Comparison of ENCODE assay signal across 14 mouse cellular contexts in genomic region chr19:10015442-10015841, GRCm38 (mm10). TPM values are rescaled to one million over a fixed set of nuclear protein-coding genes. Genes with fewer than 3 reads are reported as not detected.
A peak's percentile ranks its signal among the peaks of the same experiment; 100 is the strongest.
DNase-seq lines count a peak whose midpoint lies in the region; ATAC-seq and TF ChIP-seq lines count a peak whose summit lies in the region.
"Had no signal": no experiment of that assay in that cellular context is flagged by ENCODE, and none has a peak within 500 bp of the region (broad histone marks: within the 10 kb centered on the region; RNA-seq: fewer than 3 reads in every experiment).

No protein-coding gene starts in this region.

- no peaks in the 10 kb centered on the region for H3K27me3 ChIP-seq in kidney, embryonic 15.5 days
- H3K27me3 ChIP-seq in embryonic facial prominence, embryonic 10.5 days (replicated peaks; ENCODE audit: low read depth, poor library complexity, severe bottlenecking), result peaks cover 6% of the 10 kb centered on the region; the same call in 1 of the 2 replicates
- H3K27me3 ChIP-seq in intestine, postnatal 0 days (replicated peaks; ENCODE audit: control insufficient read depth, insufficient read depth, low read length), result no peaks in the 10 kb centered on the region
- no peaks in the 10 kb centered on the region for H3K27me3 ChIP-seq in liver, embryonic 16.5 days (ENCODE audit: control insufficient read depth, insufficient read depth, low read depth, low read length)
- H3K27me3 ChIP-seq: midbrain, embryonic 15.5 days had no signal

- ATAC-seq in kidney, embryonic 15.5 days (replicated peaks; ENCODE audit: low FRiP score), result no peak
- ATAC-seq in intestine, postnatal 0 days, result no peak
- ATAC-seq in liver, embryonic 16.5 days (ENCODE audit: low read depth), result no peak
- ATAC-seq: midbrain, embryonic 15.5 days had no signal

- no peak overlapping the region for H3K4me2 ChIP-seq in kidney, embryonic 15.5 days
- H3K4me2 ChIP-seq in intestine, postnatal 0 days (replicated peaks; ENCODE audit: low read depth), result peak overlapping the region; percentile 63
- H3K4me2 ChIP-seq in liver, embryonic 16.5 days (ENCODE audit: low read depth, low read length), result peak overlapping the region; percentile 96
- H3K4me2 ChIP-seq: hindbrain, embryonic 14.5 days; midbrain, embryonic 15.5 days; neural tube, embryonic 12.5 days had no signal

- TF ChIP-seq CTCF in intestine, postnatal 0 days (IDR thresholded peaks at IDR 0.05; ENCODE audit: low read depth), result no peak

- DNase-seq in kidney, adult 8-10 months, result no peak
- no peak for DNase-seq in embryonic facial prominence, embryonic 10.5 days (ENCODE audit: low spot score)
- DNase-seq in urinary bladder, postnatal 10 days (ENCODE audit: low spot score), result no peak
- no peak for DNase-seq in right cerebral cortex, postnatal 14 days
- DNase-seq: layer of hippocampus, adult 9-11 months; lung, postnatal 4 days; thymus, postnatal 36 days had no signal

- peak overlapping the region; percentile 3; the same call in 1 of the 2 replicates for H3K27ac ChIP-seq in kidney, embryonic 15.5 days
- H3K27ac ChIP-seq in embryonic facial prominence, embryonic 10.5 days (replicated peaks), result peak overlapping the region; percentile 91
- no peak overlapping the region for H3K27ac ChIP-seq in intestine, postnatal 0 days (ENCODE audit: low read depth, low read length)
- peak overlapping the region; percentile 98 for H3K27ac ChIP-seq in liver, embryonic 16.5 days (ENCODE audit: low read length)
- H3K27ac ChIP-seq: hindbrain, embryonic 14.5 days; kidney, postnatal 0 days; midbrain, embryonic 15.5 days; neural tube, embryonic 12.5 days had no signal

- WGBS in kidney, embryonic 15.5 days, result 50% methylated on average over 4 of the region's 4 CpGs
- 75% methylated on average over 4 of the region's 4 CpGs for WGBS in embryonic facial prominence, embryonic 10.5 days
- 64% methylated on average over 4 of the region's 4 CpGs for WGBS in intestine, postnatal 0 days
- WGBS in liver, embryonic 16.5 days (ENCODE audit: insufficient replicate concordance), result 24% methylated on average over 4 of the region's 4 CpGs

- peaks cover 59% of the 10 kb centered on the region for H3K4me1 ChIP-seq in kidney, embryonic 15.5 days
- peaks cover 83% of the 10 kb centered on the region for H3K4me1 ChIP-seq in embryonic facial prominence, embryonic 10.5 days
- peaks cover 18% of the 10 kb centered on the region for H3K4me1 ChIP-seq in intestine, postnatal 0 days (replicated peaks; ENCODE audit: control insufficient read depth, insufficient read depth, low read length)
- peaks cover 52% of the 10 kb centered on the region for H3K4me1 ChIP-seq in liver, embryonic 16.5 days (ENCODE audit: control insufficient read depth, low read depth, low read length)

- H3K4me3 ChIP-seq in kidney, embryonic 15.5 days (replicated peaks), result no peak overlapping the region
- peak overlapping the region; percentile 36; the same call in 1 of the 2 replicates for H3K4me3 ChIP-seq in embryonic facial prominence, embryonic 10.5 days
- peak overlapping the region; percentile 21 for H3K4me3 ChIP-seq in intestine, postnatal 0 days (ENCODE audit: low read depth, low read length)
- H3K4me3 ChIP-seq in liver, embryonic 16.5 days (ENCODE audit: low read depth, low read length), result peak overlapping the region; percentile 80
- H3K4me3 ChIP-seq: midbrain, embryonic 15.5 days; neural tube, embryonic 12.5 days had no signal

- H3K36me3 ChIP-seq in kidney, embryonic 15.5 days, result no peaks in the 10 kb centered on the region
- H3K36me3 ChIP-seq in embryonic facial prominence, embryonic 10.5 days (replicated peaks), result no peaks in the 10 kb centered on the region
- H3K36me3 ChIP-seq in intestine, postnatal 0 days (ENCODE audit: control insufficient read depth, insufficient read depth), result no peaks in the 10 kb centered on the region
- peaks cover 19% of the 10 kb centered on the region for H3K36me3 ChIP-seq in liver, embryonic 16.5 days (ENCODE audit: control insufficient read depth, insufficient read depth)
- H3K36me3 ChIP-seq: midbrain, embryonic 15.5 days; neural tube, embryonic 12.5 days had no signal

- no peaks in the 10 kb centered on the region for H3K9me3 ChIP-seq in kidney, embryonic 15.5 days (replicated peaks)
- no peaks in the 10 kb centered on the region for H3K9me3 ChIP-seq in embryonic facial prominence, embryonic 10.5 days
- no peaks in the 10 kb centered on the region for H3K9me3 ChIP-seq in intestine, postnatal 0 days (ENCODE audit: control insufficient read depth)
- no peaks in the 10 kb centered on the region for H3K9me3 ChIP-seq in liver, embryonic 16.5 days (replicated peaks; ENCODE audit: control insufficient read depth, low read length)
- H3K9me3 ChIP-seq: midbrain, embryonic 15.5 days; neural tube, embryonic 12.5 days had no signal

- H3K9ac ChIP-seq in kidney, embryonic 15.5 days, result no peak overlapping the region
- no peak overlapping the region for H3K9ac ChIP-seq in intestine, postnatal 0 days (ENCODE audit: low read depth, low read length)
- peak overlapping the region; percentile 94 for H3K9ac ChIP-seq in liver, embryonic 16.5 days (ENCODE audit: low read depth, low read length)
- H3K9ac ChIP-seq: hindbrain, embryonic 14.5 days; midbrain, embryonic 15.5 days; neural tube, embryonic 12.5 days had no signal

RNA-seq across cellular contexts. Expression of gene Rab3il1, which starts 14.0 kb away (rescaled TPM):
- 28.0 and 34.3 TPM in 2 replicates for polyA plus RNA-seq in kidney, embryonic 15.5 days (2015; fragmentation: Nextera tagmentation; extraction: Ambion mirVana)
- polyA plus RNA-seq in embryonic facial prominence, embryonic 10.5 days (2016; fragmentation: Nextera tagmentation; extraction: Ambion mirVana), result 51.7 and 57.4 TPM in 2 replicates
- 63.6 and 65.8 TPM in 2 replicates for polyA plus RNA-seq in intestine, postnatal 0 days (2015; fragmentation: Nextera tagmentation; extraction: Ambion mirVana)
- 236 and 248 TPM in 2 replicates for polyA plus RNA-seq in liver, embryonic 16.5 days (2015; fragmentation: Nextera tagmentation; extraction: Ambion mirVana)

RNA-seq across cellular contexts. Expression of gene Best1, which starts 14.0 kb away (rescaled TPM):
- polyA plus RNA-seq in kidney, embryonic 15.5 days (2015; fragmentation: Nextera tagmentation; extraction: Ambion mirVana), result 1.4 and 1.7 TPM in 2 replicates
- 1.6 TPM in 2 replicates for polyA plus RNA-seq in embryonic facial prominence, embryonic 10.5 days (2016; fragmentation: Nextera tagmentation; extraction: Ambion mirVana)
- polyA plus RNA-seq in intestine, postnatal 0 days (2015; fragmentation: Nextera tagmentation; extraction: Ambion mirVana), result 0.61 and 0.89 TPM in 2 replicates
- polyA plus RNA-seq in liver, embryonic 16.5 days (2015; fragmentation: Nextera tagmentation; extraction: Ambion mirVana), result 0.13 and 0.14 TPM in 2 replicates

RNA-seq across cellular contexts. Expression of gene Fads3, which starts 25.9 kb away (rescaled TPM):
- polyA plus RNA-seq in kidney, embryonic 15.5 days (2015; fragmentation: Nextera tagmentation; extraction: Ambion mirVana), result 21.5 and 22.3 TPM in 2 replicates
- 4.0 and 4.3 TPM in 2 replicates for polyA plus RNA-seq in embryonic facial prominence, embryonic 10.5 days (2016; fragmentation: Nextera tagmentation; extraction: Ambion mirVana)
- 4.7 and 4.8 TPM in 2 replicates for polyA plus RNA-seq in intestine, postnatal 0 days (2015; fragmentation: Nextera tagmentation; extraction: Ambion mirVana)
- polyA plus RNA-seq in liver, embryonic 16.5 days (2015; fragmentation: Nextera tagmentation; extraction: Ambion mirVana), result 7.3 and 8.6 TPM in 2 replicates

RNA-seq across cellular contexts. Expression of gene Fth1, which starts 35.0 kb away (rescaled TPM):
- 1,594 and 1,598 TPM in 2 replicates for polyA plus RNA-seq in kidney, embryonic 15.5 days (2015; fragmentation: Nextera tagmentation; extraction: Ambion mirVana)
- 1,291 and 1,338 TPM in 2 replicates for polyA plus RNA-seq in embryonic facial prominence, embryonic 10.5 days (2016; fragmentation: Nextera tagmentation; extraction: Ambion mirVana)
- polyA plus RNA-seq in intestine, postnatal 0 days (2015; fragmentation: Nextera tagmentation; extraction: Ambion mirVana), result 6,780 and 7,050 TPM in 2 replicates
- polyA plus RNA-seq in liver, embryonic 16.5 days (2015; fragmentation: Nextera tagmentation; extraction: Ambion mirVana), result 3,514 and 3,691 TPM in 2 replicates
